Mouse (Mus musculus) intestine, postnatal 0 days (tissue): Measurements from ENCODE around the gene Aplnr. TPM values are rescaled to one million over a fixed set of nuclear protein-coding genes. Genes with fewer than 3 reads are reported as not detected.

Experiments used
- ATAC-seq: fragments of 200-750 bp; cut with Nextera tagmentation; 2 replicates; pipeline ENCODE4 v1.8.0; 2017; ENCODE audit warnings: mild to moderate bottlenecking, moderate TSS enrichment, moderate library complexity
- H3K27ac ChIP-seq: fragments of 300-500 bp; sonication (generic); 2 replicates; pipeline ENCODE4 v1.5.1; 2014; ENCODE audit warnings: mild to moderate bottlenecking, low read depth, low read length, moderate library complexity
- H3K27me3 ChIP-seq: fragments of 300-500 bp; sonication (generic); replicated peaks from 2 replicates; pipeline ENCODE4 v1.6.1; 2014; ENCODE audit warnings: low read length, mixed read lengths; ENCODE audit not compliant: control insufficient read depth, insufficient read depth
- H3K36me3 ChIP-seq: fragments of 300-500 bp; sonication (generic); 2 replicates; pipeline ENCODE4 v1.6.1; 2014; ENCODE audit warnings: mild to moderate bottlenecking, moderate library complexity; ENCODE audit not compliant: control insufficient read depth, insufficient read depth
- H3K4me1 ChIP-seq: fragments of 300-500 bp; sonication (generic); replicated peaks from 2 replicates; pipeline ENCODE4 v1.6.1; 2014; ENCODE audit warnings: antibody characterized with exemption, low read length, mixed read lengths; ENCODE audit not compliant: control insufficient read depth, insufficient read depth
- H3K4me2 ChIP-seq: fragments of 300-500 bp; sonication (generic); replicated peaks from 2 replicates; pipeline ENCODE4 v1.6.1; 2014; ENCODE audit warnings: low read depth, mild to moderate bottlenecking, moderate library complexity
- H3K4me3 ChIP-seq: fragments of 300-500 bp; sonication (generic); 2 replicates; pipeline ENCODE4 v1.5.1; 2014; ENCODE audit warnings: low read depth, low read length
- H3K9ac ChIP-seq: fragments of 300-500 bp; sonication (generic); 2 replicates; pipeline ENCODE4 v1.6.1; 2014; ENCODE audit warnings: mild to moderate bottlenecking, low read depth, low read length
- H3K9me3 ChIP-seq: fragments of 300-500 bp; sonication (generic); 2 replicates; pipeline ENCODE4 v1.6.1; 2016; ENCODE audit warnings: mixed run types; ENCODE audit not compliant: control insufficient read depth
- CTCF ChIP-seq: sonication (generic); IDR thresholded peaks from 2 replicates; pipeline ENCODE4 v1.5.1; 2016; ENCODE audit warnings: low read depth, mild to moderate bottlenecking, control low read depth, antibody characterized with exemption, moderate library complexity
- WGBS: fragments of 180-500 bp; shearing (Covaris S2); extraction: QIAGEN DNeasy Blood & Tissue Kit; methylation state at CpG from one replicate; pipeline ENCODE4 v1.1.7; 2014; 5-methylcytosine and 5-hydroxymethylcytosine counted together
- polyA plus RNA-seq: library from polyadenylated mRNA; unstranded; fragments of >200 nt; fragmentation: Nextera tagmentation; extraction: Ambion mirVana; gene quantifications from 2 replicates; pipeline ENCODE4 v1.2.1, GENCODE M21; 2015

Aplnr gene
- polyA plus RNA-seq, 1 experiment from 2014 or later = 26.6 TPM

DNA sequence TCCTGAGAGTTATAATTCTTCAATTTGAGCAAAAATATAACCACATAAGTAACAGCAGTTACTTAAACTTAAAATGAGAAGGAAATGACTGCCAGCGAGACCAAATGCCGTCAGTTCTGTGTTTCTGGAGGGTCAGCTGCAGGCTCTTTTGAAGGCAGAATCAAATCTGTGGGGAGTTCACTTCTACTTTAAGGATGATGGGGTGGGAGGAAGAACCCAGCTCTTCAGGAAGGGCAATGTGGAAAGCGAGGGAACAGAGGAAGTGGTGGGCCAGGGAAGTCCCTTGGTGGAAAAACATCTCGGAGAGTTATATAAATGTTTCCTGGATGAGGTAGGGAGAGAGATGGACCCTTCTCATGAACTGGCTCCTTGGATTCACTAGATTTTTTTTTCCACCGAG, 20.1 kb downstream of the Aplnr start:
- no peak for TF ChIP-seq CTCF
- Histone ChIP-seq H3K27me3 (no peaks in the 10 kb centered on the region), H3K36me3 (no peaks in the 10 kb centered on the region), H3K9me3 (no peaks in the 10 kb centered on the region), H3K4me1 (no peaks in the 10 kb centered on the region), H3K4me3 (no peak overlapping the region), H3K27ac (no peak overlapping the region), H3K4me2 (no peak overlapping the region), H3K9ac (no peak overlapping the region)
- WGBS = 83% methylated on average over 5 of the region's 5 CpGs
- no peak for ATAC-seq

DNA sequence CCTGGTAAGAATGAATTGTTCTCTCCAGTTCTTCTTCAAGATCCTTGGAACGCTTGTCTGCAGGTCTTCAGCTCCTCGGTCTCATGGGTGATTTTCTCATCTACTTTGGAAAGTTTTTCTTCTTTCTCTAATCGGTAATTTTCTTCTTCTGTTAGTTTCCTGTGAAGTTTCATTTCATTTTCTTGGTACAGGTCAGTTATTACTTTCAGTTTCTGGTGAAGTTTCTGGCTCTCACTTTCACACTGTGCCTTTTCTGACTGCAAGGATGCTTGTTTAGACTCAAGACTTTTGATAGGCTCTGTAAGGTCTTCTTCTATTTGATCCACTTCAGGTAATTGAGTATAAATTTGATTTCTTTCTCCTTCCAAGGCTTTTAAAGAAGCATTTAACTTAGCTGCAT, 21.4 kb downstream of the Aplnr start:
- WGBS = 89% methylated on average over 3 of the region's 3 CpGs
- no peaks in the 10 kb centered on the region for H3K9me3 ChIP-seq
- no peak for ATAC-seq

GRCm38 (mm10) chr2:85160901-85161637, 25.0 kb downstream of the Aplnr start:
- Histone ChIP-seq H3K4me3 (no peak overlapping the region), H3K9ac (no peak overlapping the region), H3K4me1 (no peaks in the 10 kb centered on the region), H3K36me3 (no peaks in the 10 kb centered on the region), H3K27me3 (no peaks in the 10 kb centered on the region), H3K27ac (no peak overlapping the region), H3K4me2 (no peak overlapping the region), H3K9me3 (no peaks in the 10 kb centered on the region)
- TF ChIP-seq CTCF = no peak
- no peak for ATAC-seq
- 70% methylated on average over 4 of the region's 4 CpGs for WGBS

More for the DNA sequence above, 21.4 kb downstream of the Aplnr start:
- Histone ChIP-seq H3K27me3 (no peaks in the 10 kb centered on the region), H3K9ac (no peak overlapping the region), H3K4me2 (no peak overlapping the region), H3K4me1 (no peaks in the 10 kb centered on the region), H3K4me3 (no peak overlapping the region), H3K27ac (no peak overlapping the region), H3K36me3 (no peaks in the 10 kb centered on the region)
- no peak for TF ChIP-seq CTCF

- no peak for TF ChIP-seq CTCF
- Histone ChIP-seq H3K9me3 (no peaks in the 10 kb centered on the region), H3K4me3 (no peak overlapping the region), H3K27me3 (no peaks in the 10 kb centered on the region), H3K4me2 (no peak overlapping the region), H3K9ac (no peak overlapping the region), H3K4me1 (no peaks in the 10 kb centered on the region), H3K36me3 (no peaks in the 10 kb centered on the region), H3K27ac (no peak overlapping the region)
- WGBS = 38% methylated on average over 1 of the region's 1 CpGs
- ATAC-seq = no peak
These were observed 25.6 kb downstream of the Aplnr start for GRCm38 (mm10) chr2:85161638-85162093.

DNA sequence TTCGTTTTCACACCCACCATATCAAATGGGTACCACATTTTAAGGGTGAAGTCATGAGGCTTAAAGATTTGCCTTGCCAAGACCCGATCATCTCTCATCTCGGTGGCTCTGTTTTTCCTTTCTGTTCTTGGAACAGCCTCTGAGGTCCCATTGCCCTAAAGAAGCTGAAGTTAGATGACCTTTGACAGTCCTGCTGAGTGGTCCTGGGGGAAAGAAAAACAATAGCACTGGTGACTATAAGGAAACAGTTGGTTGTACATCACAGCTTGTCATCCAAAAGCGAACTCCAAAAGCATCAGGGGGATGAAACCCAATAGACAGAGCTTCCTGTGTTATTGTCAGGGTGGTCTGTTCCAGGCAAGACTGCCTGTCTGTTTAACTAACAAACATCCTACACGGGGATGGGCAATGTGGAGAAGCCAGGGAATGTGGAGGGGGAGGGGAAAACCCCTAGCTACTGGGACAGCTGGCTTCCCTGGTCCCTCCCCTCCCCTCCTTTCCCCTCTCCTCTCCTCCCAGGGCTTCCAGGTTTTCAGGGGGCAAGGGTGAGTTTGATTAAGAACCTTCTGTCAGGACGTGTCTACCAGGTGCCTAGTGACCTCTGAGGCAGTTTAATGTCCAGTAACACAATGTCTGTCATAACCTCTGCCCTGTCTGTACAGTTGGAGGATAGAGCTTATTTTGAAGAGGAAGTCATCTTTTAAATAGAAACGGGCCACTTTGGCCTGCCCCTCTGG, 27.5 kb downstream of the Aplnr start:
- WGBS = 39% methylated on average over 7 of the region's 7 CpGs
- no peak for TF ChIP-seq CTCF

GRCm38 (mm10) chr2:85167624-85168023, 31.6 kb downstream of the Aplnr start:
- 70% methylated on average over 1 of the region's 1 CpGs for WGBS
- no peak overlapping the region for H3K4me3 ChIP-seq
- no peaks in the 10 kb centered on the region for H3K36me3 ChIP-seq
- ATAC-seq = no peak
- no peaks in the 10 kb centered on the region for H3K4me1 ChIP-seq
- TF ChIP-seq CTCF = no peak
- no peak overlapping the region for H3K4me2 ChIP-seq
- no peaks in the 10 kb centered on the region for H3K27me3 ChIP-seq
- H3K27ac ChIP-seq = no peak overlapping the region
- no peak overlapping the region for H3K9ac ChIP-seq
- H3K9me3 ChIP-seq = no peaks in the 10 kb centered on the region

More for the DNA sequence above, 27.5 kb downstream of the Aplnr start:
- Histone ChIP-seq H3K4me2 (no peak overlapping the region), H3K9me3 (no peaks in the 10 kb centered on the region), H3K4me1 (no peaks in the 10 kb centered on the region), H3K9ac (no peak overlapping the region), H3K27ac (no peak overlapping the region; the same call in 1 of the 2 replicates), H3K27me3 (no peaks in the 10 kb centered on the region), H3K4me3 (no peak overlapping the region), H3K36me3 (no peaks in the 10 kb centered on the region)
- ATAC-seq = 0 out of 2 replicates have a peak, but pooled peaks have one; percentile 16
